Mouse (Mus musculus) hindbrain, embryonic 10.5 days (tissue): ENCODE measurements at regions not wholly inside any gene's neighbourhood (a gene's known extent, or its start where the extent isn't known, plus 50 kb on each side); places are given as distances from the start of the nearest gene placed in this dataset.

Source experiments
- DNase-seq: peaks from one replicate; pipeline ENCODE4 v3.0.0-alpha.2; 2017; ENCODE audit warnings: low spot score
- H3K27ac ChIP-seq: fragments of 300-500 bp; sonication (generic); 2 replicates; pipeline ENCODE4 v1.5.1; 2016; ENCODE audit warnings: mild to moderate bottlenecking, moderate library complexity
- H3K27me3 ChIP-seq: fragments of 300-500 bp; sonication (generic); 2 replicates; pipeline ENCODE4 v1.6.1; 2016; ENCODE audit warnings: mild to moderate bottlenecking; ENCODE audit not compliant: poor library complexity, insufficient read depth, severe bottlenecking
- H3K36me3 ChIP-seq: fragments of 300-500 bp; sonication (generic); 2 replicates; pipeline ENCODE4 v1.6.1; 2016; ENCODE audit warnings: mild to moderate bottlenecking, moderate library complexity
- H3K4me1 ChIP-seq: fragments of 300-500 bp; sonication (generic); replicated peaks from 2 replicates; pipeline ENCODE4 v1.6.1; 2016; ENCODE audit warnings: mild to moderate bottlenecking
- H3K4me3 ChIP-seq: fragments of 300-500 bp; sonication (generic); 2 replicates; pipeline ENCODE4 v1.5.1; 2016; ENCODE audit warnings: mild to moderate bottlenecking, moderate library complexity
- H3K9me3 ChIP-seq: fragments of 300-500 bp; sonication (generic); 2 replicates; pipeline ENCODE4 v1.6.1; 2016; ENCODE audit warnings: mild to moderate bottlenecking, moderate library complexity
- WGBS: fragments of 180-500 bp; shearing (Covaris S2); methylation state at CpG from one replicate; pipeline ENCODE4 v1.1.7; 2016; 5-methylcytosine and 5-hydroxymethylcytosine counted together

GRCm38 (mm10) chr7:115274836-115275235 lies 531.3 kb downstream of the Insc start:
- Histone ChIP-seq H3K4me3 (no peak overlapping the region), H3K36me3 (no peaks in the 10 kb centered on the region), H3K27ac (0 out of 2 replicates have a peak overlapping the region, but pooled peaks have one; percentile 5), H3K9me3 (no peaks in the 10 kb centered on the region), H3K4me1 (peaks cover 12% of the 10 kb centered on the region; the same call in 1 of the 2 replicates), H3K27me3 (no peaks in the 10 kb centered on the region)
- WGBS, result 58% methylated on average over 3 of the region's 3 CpGs
- no peak for DNase-seq

GRCm38 (mm10) chr7:115290801-115291417 lies 547.4 kb downstream of the Insc start:
- Histone ChIP-seq H3K27ac (no peak overlapping the region), H3K36me3 (no peaks in the 10 kb centered on the region), H3K27me3 (no peaks in the 10 kb centered on the region), H3K9me3 (no peaks in the 10 kb centered on the region), H3K4me1 (peaks cover 22% of the 10 kb centered on the region), H3K4me3 (no peak overlapping the region)
- WGBS, result 65% methylated on average over 7 of the region's 7 CpGs
- DNase-seq, result no peak

GRCm38 (mm10) chr7:115294655-115295230 lies 551.2 kb downstream of the Insc start:
- Histone ChIP-seq H3K27me3 (no peaks in the 10 kb centered on the region), H3K36me3 (no peaks in the 10 kb centered on the region), H3K9me3 (no peaks in the 10 kb centered on the region), H3K27ac (no peak overlapping the region), H3K4me1 (peaks cover 22% of the 10 kb centered on the region), H3K4me3 (no peak overlapping the region)
- DNase-seq, result no peak
- WGBS, result 75% methylated on average over 10 of the region's 10 CpGs

- H3K4me3 ChIP-seq, result no peak overlapping the region
- no peak for DNase-seq
- no peaks in the 10 kb centered on the region for H3K36me3 ChIP-seq
- H3K27me3 ChIP-seq, result no peaks in the 10 kb centered on the region
- H3K4me1 ChIP-seq, result peaks cover 6% of the 10 kb centered on the region
- H3K27ac ChIP-seq, result no peak overlapping the region
- H3K9me3 ChIP-seq, result no peaks in the 10 kb centered on the region
- WGBS, result 91% methylated on average over 8 of the region's 8 CpGs
These were observed 556.7 kb downstream of the Insc start for GRCm38 (mm10) chr7:115300241-115300640.

- H3K4me1 ChIP-seq, result peaks cover 5% of the 10 kb centered on the region; the same call in 1 of the 2 replicates
- 85% methylated on average over 4 of the region's 4 CpGs for WGBS
- H3K27ac ChIP-seq, result no peak overlapping the region
- DNase-seq, result no peak
- H3K36me3 ChIP-seq, result no peaks in the 10 kb centered on the region
- no peaks in the 10 kb centered on the region for H3K9me3 ChIP-seq
- no peak overlapping the region for H3K4me3 ChIP-seq
- H3K27me3 ChIP-seq, result 0 out of 2 replicates have a peak, but pooled peaks cover under 1% of the 10 kb centered on the region
These were observed 564.9 kb downstream of the Insc start for GRCm38 (mm10) chr7:115308377-115308776.

GRCm38 (mm10) chr7:115310400-115311225 lies 567.1 kb downstream of the Insc start:
- H3K27me3 ChIP-seq, result 0 out of 2 replicates have a peak, but pooled peaks cover 3% of the 10 kb centered on the region

GRCm38 (mm10) chr7:115319504-115319903 lies 576.0 kb downstream of the Insc start:
- no peaks in the 10 kb centered on the region for H3K27me3 ChIP-seq
- H3K4me1 ChIP-seq, result peaks cover 22% of the 10 kb centered on the region
- no peak overlapping the region for H3K27ac ChIP-seq
- no peak for DNase-seq
- 78% methylated on average over 4 of the region's 4 CpGs for WGBS
- no peaks in the 10 kb centered on the region for H3K36me3 ChIP-seq
- H3K9me3 ChIP-seq, result no peaks in the 10 kb centered on the region
- H3K4me3 ChIP-seq, result no peak overlapping the region

More at GRCm38 (mm10) chr7:115310400-115311225, 567.1 kb downstream of the Insc start:
- Histone ChIP-seq H3K27ac (no peak overlapping the region), H3K4me3 (no peak overlapping the region), H3K9me3 (no peaks in the 10 kb centered on the region), H3K4me1 (peaks cover 5% of the 10 kb centered on the region; the same call in 1 of the 2 replicates), H3K36me3 (no peaks in the 10 kb centered on the region)
- 83% methylated on average over 5 of the region's 5 CpGs for WGBS
- DNase-seq, result no peak

GRCm38 (mm10) chr7:115322989-115323388 lies 579.5 kb downstream of the Insc start:
- Histone ChIP-seq H3K4me3 (no peak overlapping the region), H3K9me3 (no peaks in the 10 kb centered on the region), H3K36me3 (no peaks in the 10 kb centered on the region), H3K27me3 (no peaks in the 10 kb centered on the region), H3K4me1 (peaks cover 23% of the 10 kb centered on the region), H3K27ac (no peak overlapping the region)
- WGBS, result 68% methylated on average over 5 of the region's 5 CpGs
- no peak for DNase-seq

GRCm38 (mm10) chr7:115328300-115328699 lies 584.8 kb downstream of the Insc start:
- Histone ChIP-seq H3K27me3 (no peaks in the 10 kb centered on the region), H3K4me1 (peaks cover 12% of the 10 kb centered on the region), H3K36me3 (no peaks in the 10 kb centered on the region), H3K4me3 (no peak overlapping the region), H3K9me3 (no peaks in the 10 kb centered on the region), H3K27ac (no peak overlapping the region)
- no peak for DNase-seq
- 77% methylated on average over 3 of the region's 3 CpGs for WGBS

- Histone ChIP-seq H3K9me3 (no peaks in the 10 kb centered on the region), H3K27me3 (no peaks in the 10 kb centered on the region), H3K4me3 (no peak overlapping the region), H3K4me1 (no peaks in the 10 kb centered on the region), H3K27ac (no peak overlapping the region), H3K36me3 (no peaks in the 10 kb centered on the region)
- DNase-seq, result no peak
- 86% methylated on average over 1 of the region's 1 CpGs for WGBS
These were observed 588.2 kb downstream of the Insc start for GRCm38 (mm10) chr7:115331698-115332097.

- H3K4me3 ChIP-seq, result no peak overlapping the region
- DNase-seq, result no peak
- no peak overlapping the region for H3K27ac ChIP-seq
- peaks cover 8% of the 10 kb centered on the region for H3K9me3 ChIP-seq
- H3K27me3 ChIP-seq, result no peaks in the 10 kb centered on the region
- H3K4me1 ChIP-seq, result no peaks in the 10 kb centered on the region
- 73% methylated on average over 1 of the region's 1 CpGs for WGBS
- no peaks in the 10 kb centered on the region for H3K36me3 ChIP-seq
These were observed 589.6 kb downstream of the Insc start for GRCm38 (mm10) chr7:115333046-115333577.

GRCm38 (mm10) chr7:115335051-115335450 lies 591.6 kb downstream of the Insc start:
- no peaks in the 10 kb centered on the region for H3K36me3 ChIP-seq
- peaks cover 8% of the 10 kb centered on the region for H3K9me3 ChIP-seq
- WGBS, result 90% methylated on average over 3 of the region's 3 CpGs
- no peaks in the 10 kb centered on the region for H3K27me3 ChIP-seq
- no peaks in the 10 kb centered on the region for H3K4me1 ChIP-seq
- no peak overlapping the region for H3K27ac ChIP-seq
- DNase-seq, result no peak
- no peak overlapping the region for H3K4me3 ChIP-seq

GRCm38 (mm10) chr7:115340155-115340554 lies 596.7 kb downstream of the Insc start:
- DNase-seq, result no peak
- H3K4me1 ChIP-seq, result no peaks in the 10 kb centered on the region
- 79% methylated on average over 7 of the region's 7 CpGs for WGBS
- 0 out of 2 replicates have a peak overlapping the region, but pooled peaks have one; percentile 50 for H3K27ac ChIP-seq
- peaks cover 8% of the 10 kb centered on the region for H3K9me3 ChIP-seq
- no peak overlapping the region for H3K4me3 ChIP-seq
- no peaks in the 10 kb centered on the region for H3K36me3 ChIP-seq
- H3K27me3 ChIP-seq, result no peaks in the 10 kb centered on the region
